Mouse (Mus musculus) embryonic facial prominence, embryonic 11.5 days (tissue): ENCODE measurements around the gene Olfr615. TPM values are rescaled to one million over a fixed set of nuclear protein-coding genes. Genes with fewer than 3 reads are reported as not detected.
"Not testable (repeated sequence)": the region's sequence is repeated elsewhere in the genome, so short reads cannot be mapped to it uniquely, and the experiment has no call there.

Source experiments
- ATAC-seq: fragments of 200-750 bp; cut with Nextera tagmentation; replicated peaks from 2 replicates; pipeline ENCODE4 v1.8.0; 2017; ENCODE audit warnings: low read depth; ENCODE audit not compliant: insufficient number of reproducible peaks, low FRiP score, low TSS enrichment
- DNase-seq: peaks from one replicate; pipeline ENCODE4 v3.0.0-alpha.2; 2015; ENCODE audit warnings: low spot score
- H3K27ac ChIP-seq: fragments of 300-500 bp; sonication (generic); replicated peaks from 2 replicates; pipeline ENCODE4 v1.5.1; 2014; ENCODE audit warnings: mild to moderate bottlenecking, low read depth, low read length, control low read depth
- H3K27me3 ChIP-seq: fragments of 300-500 bp; sonication (generic); 2 replicates; pipeline ENCODE4 v1.6.1; 2014; ENCODE audit warnings: mild to moderate bottlenecking, low read length, moderate library complexity, mixed read lengths; ENCODE audit not compliant: control insufficient read depth, insufficient read depth
- H3K36me3 ChIP-seq: fragments of 300-500 bp; sonication (generic); replicated peaks from 2 replicates; pipeline ENCODE4 v1.6.1; 2014; ENCODE audit warnings: low read depth, mild to moderate bottlenecking, low read length, moderate library complexity, mixed read lengths; ENCODE audit not compliant: control insufficient read depth, insufficient read depth
- H3K4me1 ChIP-seq: fragments of 300-500 bp; sonication (generic); 2 replicates; pipeline ENCODE4 v1.6.1; 2014; ENCODE audit warnings: low read length, mixed read lengths; ENCODE audit not compliant: control insufficient read depth, insufficient read depth
- H3K4me2 ChIP-seq: fragments of 300-500 bp; sonication (generic); 2 replicates; pipeline ENCODE4 v1.6.1; 2014; ENCODE audit warnings: low read depth, mild to moderate bottlenecking, control low read depth, low read length, moderate library complexity
- H3K4me3 ChIP-seq: fragments of 300-500 bp; sonication (generic); 2 replicates; pipeline ENCODE4 v1.5.1; 2014; ENCODE audit warnings: low read depth, low read length, control low read depth
- H3K9ac ChIP-seq: fragments of 300-500 bp; sonication (generic); replicated peaks from 2 replicates; pipeline ENCODE4 v1.6.1; 2014; ENCODE audit warnings: mild to moderate bottlenecking, control low read depth, low read length
- H3K9me3 ChIP-seq: fragments of 300-500 bp; sonication (generic); replicated peaks from 2 replicates; pipeline ENCODE4 v1.6.1; 2016; ENCODE audit warnings: mild to moderate bottlenecking, low read length, inconsistent platforms, mixed read lengths; ENCODE audit not compliant: control insufficient read depth
- WGBS: fragments of 180-500 bp; shearing (Covaris S2); extraction: QIAGEN DNeasy Blood & Tissue Kit; methylation state at CpG from one replicate; pipeline ENCODE4 v1.1.7; 2014; 5-methylcytosine and 5-hydroxymethylcytosine counted together
- polyA plus RNA-seq: library from polyadenylated mRNA; unstranded; fragments of >200 nt; fragmentation: Nextera tagmentation; extraction: Ambion mirVana; gene quantifications from 2 replicates; pipeline ENCODE4 v1.2.1, GENCODE M21; 2014

The Olfr615 gene
- polyA plus RNA-seq = not detected in 2 replicates

DNA sequence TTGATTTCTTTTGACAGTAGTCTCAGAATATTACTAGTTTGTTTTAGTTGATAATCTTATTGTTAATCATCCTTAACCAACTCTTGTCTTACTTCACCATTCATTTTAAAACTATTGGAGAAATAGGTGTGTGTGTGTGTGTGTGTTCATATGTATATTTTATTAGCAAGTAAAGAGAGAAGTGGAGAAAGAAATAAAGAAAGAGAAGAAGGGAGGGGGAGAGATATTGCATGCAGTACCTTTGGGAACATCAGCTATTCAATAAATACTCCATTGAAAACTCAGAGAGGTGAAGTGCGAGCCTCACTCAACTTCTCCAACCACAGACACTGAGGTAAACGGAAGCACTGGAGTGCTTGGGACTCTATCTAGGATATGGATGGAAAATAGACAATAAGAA is at the start of gene Olfr615:
Olfr615 (plus strand) TSS at position 301 of the 400 bp plus-strand sequence.
- 84% methylated on average over 2 of the region's 2 CpGs for WGBS
- no peaks in the 10 kb centered on the region for H3K9me3 ChIP-seq

DNA sequence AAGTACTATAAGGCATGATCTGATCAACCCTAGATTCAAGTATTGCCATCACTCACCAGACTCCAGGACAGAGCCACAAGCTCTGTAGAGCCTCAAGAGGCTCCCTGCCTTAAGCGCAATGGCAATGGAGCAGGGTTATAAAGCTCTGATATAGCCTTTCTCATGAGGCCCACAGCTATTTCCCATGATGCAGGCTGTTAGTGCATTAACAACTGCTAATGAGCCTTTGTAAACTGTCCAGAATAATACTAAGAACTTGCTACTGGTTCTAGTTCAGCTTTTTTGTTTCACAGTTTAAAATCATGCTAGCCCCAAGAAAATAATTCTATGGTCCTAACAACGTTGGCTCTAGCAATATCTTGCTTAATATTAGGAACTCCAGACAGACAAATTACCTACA is 43.9 kb upstream of the Olfr615 start, which contains the start of gene Olfr610:
Olfr610 (minus strand) TSS at position 101 of the 400 bp plus-strand sequence.
- WGBS = 73% methylated on average over 2 of the region's 2 CpGs
- Histone ChIP-seq H3K36me3 (no peaks in the 10 kb centered on the region), H3K4me3 (no peak within 1 kb of the TSS), H3K4me2 (no peak within 1 kb of the TSS), H3K27me3 (no peaks in the 10 kb centered on the region), H3K4me1 (no peaks in the 10 kb centered on the region), H3K27ac (no peak within 1 kb of the TSS), H3K9ac (no peak within 1 kb of the TSS), H3K9me3 (no peaks in the 10 kb centered on the region)
- no peak for DNase-seq
- no peak for ATAC-seq

More for the DNA sequence above, at the start of gene Olfr615:
- H3K4me1 ChIP-seq = no peaks in the 10 kb centered on the region
- no peak within 1 kb of the TSS for H3K27ac ChIP-seq
- H3K36me3 ChIP-seq = no peaks in the 10 kb centered on the region
- no peak for ATAC-seq
- DNase-seq = no peak
- no peak within 1 kb of the TSS for H3K4me3 ChIP-seq
- no peaks in the 10 kb centered on the region for H3K27me3 ChIP-seq
- no peak within 1 kb of the TSS for H3K9ac ChIP-seq
- H3K4me2 ChIP-seq = no peak within 1 kb of the TSS

DNA sequence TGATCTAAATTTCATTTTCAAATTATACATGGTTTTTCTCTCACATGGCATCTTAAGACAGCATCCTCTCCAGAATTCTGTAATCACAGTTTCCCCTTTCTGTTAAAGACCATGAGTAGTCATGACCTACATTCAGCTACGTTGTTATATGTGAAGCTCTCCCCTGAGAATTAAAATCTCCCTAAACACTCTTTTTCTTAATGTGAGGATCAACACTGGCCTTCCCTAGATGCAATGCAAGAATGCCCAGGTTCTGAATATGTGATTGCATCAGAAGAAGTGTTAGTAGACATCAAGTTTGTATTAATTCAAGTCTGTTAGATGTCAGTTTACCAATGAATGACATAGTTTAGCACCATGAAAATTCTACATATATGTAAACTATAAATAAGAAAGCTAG is 35.1 kb upstream of the Olfr615 start, which contains the start of gene Olfr611:
Olfr611 (minus strand) TSS at position 101 of the 400 bp plus-strand sequence.
- H3K4me1 ChIP-seq, H3K9ac ChIP-seq, H3K27me3 ChIP-seq, H3K9me3 ChIP-seq, ATAC-seq, H3K36me3 ChIP-seq, DNase-seq, H3K4me2 ChIP-seq, H3K4me3 ChIP-seq, H3K27ac ChIP-seq: not testable (repeated sequence)
- 61% methylated on average over 1 of the region's 1 CpGs for WGBS

DNA sequence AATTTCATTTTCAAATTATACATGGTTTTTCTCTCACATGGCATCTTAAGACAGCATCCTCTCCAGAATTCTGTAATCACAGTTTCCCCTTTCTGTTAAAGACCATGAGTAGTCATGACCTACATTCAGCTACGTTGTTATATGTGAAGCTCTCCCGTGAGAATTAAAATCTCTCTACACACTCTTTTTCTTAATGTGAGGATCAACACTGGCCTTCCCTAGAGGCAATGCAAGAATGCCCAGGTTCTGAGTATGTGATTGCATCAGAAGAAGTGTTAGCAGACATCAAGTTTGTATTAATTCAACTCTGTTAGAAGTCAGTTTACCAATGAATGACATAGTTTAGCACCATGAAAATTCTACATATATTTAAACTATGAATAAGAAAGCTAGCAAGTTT is 13.3 kb upstream of the Olfr615 start, which contains the start of gene Olfr612:
Olfr612 (minus strand) TSS at position 101 of the 400 bp plus-strand sequence.
- DNase-seq, ATAC-seq, H3K9ac ChIP-seq, H3K27me3 ChIP-seq, H3K4me3 ChIP-seq, H3K27ac ChIP-seq, H3K4me2 ChIP-seq, H3K36me3 ChIP-seq, H3K4me1 ChIP-seq, H3K9me3 ChIP-seq: not testable (repeated sequence)
- 78% methylated on average over 2 of the region's 2 CpGs for WGBS

DNA sequence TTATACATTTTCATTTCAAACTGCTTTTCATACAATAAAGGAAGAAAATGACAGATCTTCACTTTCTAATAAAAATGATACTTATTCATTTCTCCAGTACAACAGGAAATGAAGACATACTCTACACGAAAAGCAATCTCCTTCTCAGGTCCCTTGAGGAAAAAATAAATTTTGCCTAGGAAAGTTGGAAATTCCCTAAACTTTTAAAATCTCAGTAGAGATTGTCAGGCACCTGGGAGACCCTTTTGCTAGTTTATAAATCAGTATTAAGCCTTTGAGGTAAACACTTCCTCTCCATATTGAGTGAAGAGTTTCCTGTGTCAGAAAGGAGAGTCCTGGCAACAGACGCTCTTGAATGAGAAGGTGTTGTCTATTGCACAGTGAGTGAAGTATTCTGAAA is 8.1 kb upstream of the Olfr615 start, which contains the start of gene Olfr613:
Olfr613 (plus strand) TSS at position 301 of the 400 bp plus-strand sequence.
- no peak within 1 kb of the TSS for H3K4me3 ChIP-seq
- H3K9me3 ChIP-seq = no peaks in the 10 kb centered on the region
- H3K4me2 ChIP-seq = no peak within 1 kb of the TSS
- H3K36me3 ChIP-seq = no peaks in the 10 kb centered on the region
- DNase-seq (no peak), ATAC-seq (no peak)
- no peaks in the 10 kb centered on the region for H3K4me1 ChIP-seq
- no peaks in the 10 kb centered on the region for H3K27me3 ChIP-seq
- no peak within 1 kb of the TSS for H3K9ac ChIP-seq
- 77% methylated on average over 2 of the region's 2 CpGs for WGBS
- H3K27ac ChIP-seq = no peak within 1 kb of the TSS

DNA sequence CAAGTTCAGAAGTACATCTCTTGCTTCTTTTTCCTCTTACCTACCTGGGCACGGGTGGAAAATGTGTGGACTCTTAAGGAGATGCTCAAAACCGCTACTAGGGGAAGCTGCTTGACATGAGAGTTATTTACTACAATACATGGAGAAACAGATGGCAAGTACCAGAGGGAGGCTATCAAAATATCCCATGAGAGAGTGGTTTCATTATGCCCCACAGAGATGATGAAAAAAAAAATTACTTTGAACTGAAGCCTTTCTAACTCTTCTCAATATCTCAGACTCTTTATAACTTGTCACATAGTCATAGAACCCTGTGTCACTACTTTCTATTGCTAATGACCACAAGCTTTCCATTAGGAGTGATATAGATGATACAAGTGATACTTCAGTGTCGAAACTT is 13.2 kb downstream of the Olfr615 start, which contains the start of gene Olfr616:
Olfr616 (minus strand) TSS at position 101 of the 400 bp plus-strand sequence.
- 86% methylated on average over 3 of the region's 3 CpGs for WGBS
- Histone ChIP-seq H3K27ac (no peak within 1 kb of the TSS), H3K9ac (no peak within 1 kb of the TSS), H3K4me1 (no peaks in the 10 kb centered on the region), H3K4me3 (no peak within 1 kb of the TSS), H3K9me3 (no peaks in the 10 kb centered on the region), H3K4me2 (no peak within 1 kb of the TSS), H3K27me3 (no peaks in the 10 kb centered on the region), H3K36me3 (no peaks in the 10 kb centered on the region)
- no peak for DNase-seq
- no peak for ATAC-seq

DNA sequence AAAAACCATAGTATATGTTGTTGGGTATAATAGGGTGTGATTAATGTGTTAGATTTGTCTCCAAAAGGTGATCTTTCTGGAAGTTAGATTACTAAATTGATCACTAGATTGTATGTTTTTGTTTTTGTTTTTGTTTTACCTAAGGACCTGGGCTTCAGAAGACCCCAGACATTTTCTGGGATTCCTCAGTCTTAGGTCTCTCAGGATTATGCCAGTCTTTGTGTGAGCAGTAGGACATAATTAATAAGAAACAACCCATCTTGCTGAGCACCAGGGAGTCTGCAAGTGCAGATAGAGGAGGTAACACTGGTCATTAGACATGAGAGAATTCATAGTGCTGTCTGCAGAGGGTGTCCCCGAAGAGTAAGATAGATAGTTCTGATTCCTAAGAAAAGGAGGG is 16.9 kb downstream of the Olfr615 start, which contains the start of gene Olfr617:
Olfr617 (plus strand) TSS at position 301 of the 400 bp plus-strand sequence.
- Histone ChIP-seq H3K27ac (no peak within 1 kb of the TSS), H3K4me3 (no peak within 1 kb of the TSS), H3K9ac (no peak within 1 kb of the TSS), H3K9me3 (no peaks in the 10 kb centered on the region), H3K27me3 (no peaks in the 10 kb centered on the region), H3K36me3 (no peaks in the 10 kb centered on the region), H3K4me2 (no peak within 1 kb of the TSS), H3K4me1 (no peaks in the 10 kb centered on the region)
- ATAC-seq (no peak), DNase-seq (no peak)
- WGBS = 85% methylated on average over 1 of the region's 1 CpGs

DNA sequence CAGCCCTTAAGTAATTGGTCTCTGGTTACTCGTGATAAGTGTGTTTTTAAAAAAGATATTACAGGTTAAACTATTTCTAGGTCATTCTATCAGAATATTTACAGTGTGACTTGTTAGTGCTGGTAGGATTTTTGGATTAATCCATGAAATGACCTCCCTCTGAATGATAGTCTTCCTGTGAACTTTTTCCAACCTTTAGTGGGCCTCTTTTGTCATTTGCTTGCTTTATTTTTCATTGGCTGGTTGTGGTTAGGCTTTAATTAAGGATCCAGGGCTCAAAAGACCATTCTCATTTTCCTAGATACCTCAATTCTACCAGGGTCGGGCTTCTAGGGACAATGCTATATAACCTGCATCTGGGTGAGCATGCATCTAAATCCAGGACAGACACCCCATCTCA is 33.9 kb downstream of the Olfr615 start, which contains the start of gene Olfr618:
Olfr618 (plus strand) TSS at position 301 of the 400 bp plus-strand sequence.
- 66% methylated on average over 2 of the region's 2 CpGs for WGBS

More for the DNA sequence above, 33.9 kb downstream of the Olfr615 start, which contains the start of gene Olfr618:
- no peak within 1 kb of the TSS for H3K4me3 ChIP-seq
- H3K27ac ChIP-seq = no peak within 1 kb of the TSS
- H3K9me3 ChIP-seq = no peaks in the 10 kb centered on the region
- no peaks in the 10 kb centered on the region for H3K4me1 ChIP-seq
- no peak within 1 kb of the TSS for H3K9ac ChIP-seq
- H3K4me2 ChIP-seq = no peak within 1 kb of the TSS
- no peak for ATAC-seq
- H3K27me3 ChIP-seq = no peaks in the 10 kb centered on the region
- H3K36me3 ChIP-seq = no peaks in the 10 kb centered on the region
- DNase-seq = no peak
